Mouse (Mus musculus): ENCODE data around the gene Cabcoco1.

DNA sequence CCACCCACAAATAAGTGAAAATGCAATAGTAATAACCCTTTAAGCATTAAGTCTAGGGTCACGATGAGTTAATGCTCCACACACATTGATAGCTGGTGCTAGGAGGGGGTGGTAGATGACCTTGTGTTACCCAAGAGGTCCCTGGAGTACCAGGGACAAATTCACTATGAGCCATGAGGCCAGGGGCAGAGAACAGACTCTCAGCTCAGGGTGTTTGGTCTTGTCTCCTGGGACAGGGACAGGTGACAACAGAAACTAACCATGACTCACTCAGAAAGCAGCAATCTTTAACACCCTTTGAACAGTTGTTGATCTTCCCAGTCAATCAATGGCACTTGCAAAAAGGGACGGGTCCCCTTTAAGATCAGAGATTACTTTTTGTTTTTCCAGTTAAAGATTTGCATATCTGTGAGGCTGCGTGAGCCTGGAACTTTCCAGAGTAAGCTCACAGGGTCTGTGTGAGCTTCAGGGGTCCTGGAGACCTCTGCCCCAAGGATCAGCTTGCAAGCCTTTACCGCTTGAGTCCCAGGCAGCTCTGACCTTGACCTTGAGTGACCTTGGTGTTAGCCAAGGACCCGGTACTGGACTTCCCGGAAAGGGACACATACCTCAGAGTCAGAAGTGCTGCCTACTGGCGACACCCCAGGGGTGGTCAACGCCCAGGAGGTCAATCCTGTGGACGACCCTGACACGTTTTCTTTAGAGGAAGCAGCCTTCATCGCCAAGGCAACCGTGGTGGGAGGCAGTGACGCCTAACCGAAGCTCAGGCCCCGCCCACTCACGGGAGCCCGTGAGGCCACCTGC is at the start of gene Cabcoco1:
- no peak for TF ChIP-seq POLR2A (IDR thresholded peaks at IDR 0.05; ENCODE audit: extremely low read depth, insufficient read depth, low read length)
- peak; percentile 18; the same call in 1 of the 2 replicates for TF ChIP-seq CTCF (IDR thresholded peaks at IDR 0.05; ENCODE audit: low read depth, low read length)

Measured in liver, adult 2 months (tissue).